Mouse (Mus musculus) forebrain, embryonic 15.5 days (tissue): ENCODE results near the gene Nhlh2. TPM values are rescaled to one million over a fixed set of nuclear protein-coding genes. Genes with fewer than 3 reads are reported as not detected.
A peak's percentile ranks its signal among the peaks of the same experiment; 100 is the strongest.

Source experiments
- ATAC-seq: fragments of 200-750 bp; cut with Nextera tagmentation; replicated peaks from 2 replicates; pipeline ENCODE4 v1.8.0; 2017; ENCODE audit warnings: mild to moderate bottlenecking, moderate TSS enrichment, moderate library complexity
- H3K27ac ChIP-seq: fragments of 300-500 bp; sonication (generic); replicated peaks from 2 replicates; pipeline ENCODE4 v1.5.1; 2015; ENCODE audit warnings: mild to moderate bottlenecking, inconsistent platforms
- H3K27me3 ChIP-seq: fragments of 300-500 bp; sonication (generic); 2 replicates; pipeline ENCODE4 v1.6.1; 2015; ENCODE audit warnings: inconsistent platforms
- H3K36me3 ChIP-seq: fragments of 300-500 bp; sonication (generic); 2 replicates; pipeline ENCODE4 v1.6.1; 2015; ENCODE audit warnings: mild to moderate bottlenecking, inconsistent platforms
- H3K4me1 ChIP-seq: fragments of 300-500 bp; sonication (generic); 2 replicates; pipeline ENCODE4 v1.6.1; 2015; ENCODE audit warnings: inconsistent platforms
- H3K4me2 ChIP-seq: fragments of 300-500 bp; sonication (generic); replicated peaks from 2 replicates; pipeline ENCODE4 v1.6.1; 2015; ENCODE audit warnings: mild to moderate bottlenecking, inconsistent platforms
- H3K4me3 ChIP-seq: fragments of 300-500 bp; sonication (generic); 2 replicates; pipeline ENCODE4 v1.5.1; 2015; ENCODE audit warnings: mild to moderate bottlenecking, inconsistent platforms
- H3K9ac ChIP-seq: fragments of 300-500 bp; sonication (generic); replicated peaks from 2 replicates; pipeline ENCODE4 v1.6.1; 2015; ENCODE audit warnings: mild to moderate bottlenecking, inconsistent platforms
- H3K9me3 ChIP-seq: fragments of 300-500 bp; sonication (generic); 2 replicates; pipeline ENCODE4 v1.6.1; 2016; ENCODE audit warnings: inconsistent platforms
- WGBS: fragments of 180-500 bp; shearing (Covaris S2); methylation state at CpG from one replicate; pipeline ENCODE4 v1.1.7; 2015; ENCODE audit warnings: mixed read lengths; 5-methylcytosine and 5-hydroxymethylcytosine counted together
- polyA plus RNA-seq: library from polyadenylated mRNA; unstranded; fragments of >200 nt; fragmentation: Nextera tagmentation; extraction: Ambion mirVana; gene quantifications from 2 replicates; pipeline ENCODE4 v1.2.1, GENCODE M21; 2015

Nhlh2 gene
- 24.3 and 25.4 TPM in 2 replicates for polyA plus RNA-seq

- Histone ChIP-seq H3K9me3 (no peaks in the 10 kb centered on the region), H3K36me3 (no peaks in the 10 kb centered on the region), H3K4me1 (peaks cover 23% of the 10 kb centered on the region), H3K4me2 (peak within 1 kb of the TSS; percentile 48), H3K27me3 (peaks cover 20% of the 10 kb centered on the region), H3K27ac (peak within 1 kb of the TSS; percentile 76), H3K4me3 (peak within 1 kb of the TSS; percentile 43), H3K9ac (peak within 1 kb of the TSS; percentile 53)
- WGBS, result 13% methylated on average over 2 of the region's 2 CpGs
- ATAC-seq, result peak; percentile 29
These were observed at the start of gene Nhlh2 for GRCm38 (mm10) chr3:102009926-102010381. Nhlh2 (plus strand) TSS chr3:102010076.

- Histone ChIP-seq H3K27me3 (no peaks in the 10 kb centered on the region), H3K4me2 (no peak overlapping the region), H3K4me1 (peaks cover 38% of the 10 kb centered on the region), H3K9ac (no peak overlapping the region), H3K27ac (no peak overlapping the region), H3K4me3 (no peak overlapping the region), H3K9me3 (no peaks in the 10 kb centered on the region), H3K36me3 (no peaks in the 10 kb centered on the region)
- ATAC-seq, result no peak
- 75% methylated on average over 15 of the region's 15 CpGs for WGBS
These were observed 48.6 kb upstream of the Nhlh2 start for GRCm38 (mm10) chr3:101961146-101961835.

- Histone ChIP-seq H3K9me3 (no peaks in the 10 kb centered on the region), H3K4me3 (no peak overlapping the region), H3K4me2 (no peak overlapping the region), H3K4me1 (peaks cover 46% of the 10 kb centered on the region), H3K27me3 (no peaks in the 10 kb centered on the region), H3K9ac (no peak overlapping the region), H3K27ac (no peak overlapping the region), H3K36me3 (no peaks in the 10 kb centered on the region)
- 28% methylated on average over 9 of the region's 9 CpGs for WGBS
- no peak for ATAC-seq
These were observed 46.4 kb upstream of the Nhlh2 start for GRCm38 (mm10) chr3:101963501-101963900.

- peaks cover 44% of the 10 kb centered on the region for H3K4me1 ChIP-seq
- no peak overlapping the region for H3K9ac ChIP-seq
- H3K27me3 ChIP-seq, result no peaks in the 10 kb centered on the region
- H3K27ac ChIP-seq, result no peak overlapping the region
- ATAC-seq, result no peak
- H3K36me3 ChIP-seq, result no peaks in the 10 kb centered on the region
- H3K9me3 ChIP-seq, result no peaks in the 10 kb centered on the region
- 16% methylated on average over 7 of the region's 7 CpGs for WGBS
- no peak overlapping the region for H3K4me2 ChIP-seq
- no peak overlapping the region for H3K4me3 ChIP-seq
These were observed 45.5 kb upstream of the Nhlh2 start for GRCm38 (mm10) chr3:101964352-101964751.

GRCm38 (mm10) chr3:101966825-101967558, 42.9 kb upstream of the Nhlh2 start:
- ATAC-seq, result peak; percentile 59
- H3K4me1 ChIP-seq, result peaks cover 24% of the 10 kb centered on the region
- H3K4me3 ChIP-seq, result no peak overlapping the region
- H3K9ac ChIP-seq, result no peak overlapping the region
- WGBS, result 25% methylated on average over 3 of the region's 3 CpGs
- no peaks in the 10 kb centered on the region for H3K9me3 ChIP-seq
- H3K27ac ChIP-seq, result peak overlapping the region; percentile 55; the same call in 1 of the 2 replicates
- H3K36me3 ChIP-seq, result no peaks in the 10 kb centered on the region
- no peaks in the 10 kb centered on the region for H3K27me3 ChIP-seq
- no peak overlapping the region for H3K4me2 ChIP-seq

- H3K9ac ChIP-seq, result no peak overlapping the region
- no peak for ATAC-seq
- peaks cover 7% of the 10 kb centered on the region; the same call in 1 of the 2 replicates for H3K4me1 ChIP-seq
- no peaks in the 10 kb centered on the region for H3K36me3 ChIP-seq
- WGBS, result 90% methylated on average over 10 of the region's 10 CpGs
- H3K9me3 ChIP-seq, result no peaks in the 10 kb centered on the region
- H3K27ac ChIP-seq, result no peak overlapping the region
- no peak overlapping the region for H3K4me3 ChIP-seq
- no peaks in the 10 kb centered on the region for H3K27me3 ChIP-seq
- no peak overlapping the region for H3K4me2 ChIP-seq
These were observed 34.5 kb upstream of the Nhlh2 start for GRCm38 (mm10) chr3:101975337-101975736.

GRCm38 (mm10) chr3:101978299-101978994, 31.4 kb upstream of the Nhlh2 start:
- Histone ChIP-seq H3K9me3 (no peaks in the 10 kb centered on the region), H3K4me3 (no peak overlapping the region), H3K9ac (no peak overlapping the region), H3K4me1 (peaks cover 7% of the 10 kb centered on the region; the same call in 1 of the 2 replicates), H3K4me2 (no peak overlapping the region), H3K27me3 (no peaks in the 10 kb centered on the region), H3K36me3 (no peaks in the 10 kb centered on the region), H3K27ac (peak overlapping the region; percentile 63)
- no peak for ATAC-seq
- 63% methylated on average over 10 of the region's 10 CpGs for WGBS

- no peak overlapping the region for H3K4me2 ChIP-seq
These were observed 26.0 kb upstream of the Nhlh2 start for GRCm38 (mm10) chr3:101983917-101984316.

GRCm38 (mm10) chr3:101985634-101986033, 24.2 kb upstream of the Nhlh2 start:
- no peak overlapping the region for H3K4me2 ChIP-seq
- H3K36me3 ChIP-seq, result no peaks in the 10 kb centered on the region
- ATAC-seq, result no peak
- no peaks in the 10 kb centered on the region for H3K9me3 ChIP-seq
- WGBS, result 73% methylated on average over 8 of the region's 8 CpGs
- H3K4me3 ChIP-seq, result no peak overlapping the region
- no peaks in the 10 kb centered on the region for H3K4me1 ChIP-seq
- no peak overlapping the region for H3K9ac ChIP-seq
- H3K27me3 ChIP-seq, result no peaks in the 10 kb centered on the region
- no peak overlapping the region for H3K27ac ChIP-seq

More at GRCm38 (mm10) chr3:101983917-101984316, 26.0 kb upstream of the Nhlh2 start:
- Histone ChIP-seq H3K27me3 (no peaks in the 10 kb centered on the region), H3K9me3 (no peaks in the 10 kb centered on the region), H3K4me1 (no peaks in the 10 kb centered on the region), H3K4me3 (no peak overlapping the region), H3K9ac (no peak overlapping the region), H3K36me3 (no peaks in the 10 kb centered on the region), H3K27ac (no peak overlapping the region)
- no peak for ATAC-seq
- 66% methylated on average over 4 of the region's 4 CpGs for WGBS

- Histone ChIP-seq H3K9me3 (no peaks in the 10 kb centered on the region), H3K9ac (no peak overlapping the region), H3K36me3 (no peaks in the 10 kb centered on the region), H3K4me2 (no peak overlapping the region), H3K27ac (no peak overlapping the region), H3K4me1 (no peaks in the 10 kb centered on the region), H3K4me3 (no peak overlapping the region), H3K27me3 (no peaks in the 10 kb centered on the region)
- no peak for ATAC-seq
- WGBS, result 81% methylated on average over 3 of the region's 3 CpGs
These were observed 19.7 kb upstream of the Nhlh2 start for GRCm38 (mm10) chr3:101990136-101990535.

- no peaks in the 10 kb centered on the region for H3K4me1 ChIP-seq
- no peaks in the 10 kb centered on the region for H3K9me3 ChIP-seq
- ATAC-seq, result no peak
- H3K27me3 ChIP-seq, result no peaks in the 10 kb centered on the region
- H3K9ac ChIP-seq, result no peak overlapping the region
- H3K27ac ChIP-seq, result no peak overlapping the region
- H3K4me3 ChIP-seq, result no peak overlapping the region
- H3K4me2 ChIP-seq, result no peak overlapping the region
- no peaks in the 10 kb centered on the region for H3K36me3 ChIP-seq
- WGBS, result 59% methylated on average over 6 of the region's 6 CpGs
These were observed 18.8 kb upstream of the Nhlh2 start for GRCm38 (mm10) chr3:101990995-101991516.

- WGBS, result 97% methylated on average over 3 of the region's 3 CpGs
These were observed 12.0 kb upstream of the Nhlh2 start for GRCm38 (mm10) chr3:101997851-101998250.

More at GRCm38 (mm10) chr3:101997851-101998250, 12.0 kb upstream of the Nhlh2 start:
- Histone ChIP-seq H3K36me3 (no peaks in the 10 kb centered on the region), H3K4me3 (no peak overlapping the region), H3K27me3 (no peaks in the 10 kb centered on the region), H3K27ac (no peak overlapping the region), H3K4me1 (no peaks in the 10 kb centered on the region), H3K4me2 (no peak overlapping the region), H3K9ac (no peak overlapping the region), H3K9me3 (no peaks in the 10 kb centered on the region)
- ATAC-seq, result no peak
